Mouse (Mus musculus): ENCODE results near the gene Zmynd15. TPM values are rescaled to one million over a fixed set of nuclear protein-coding genes. Genes with fewer than 3 reads are reported as not detected.
"Not testable (repeated sequence)": the region's sequence is repeated elsewhere in the genome, so short reads cannot be mapped to it uniquely, and the experiment has no call there.

Gene Zmynd15
- 1 to 10 TPM in 1 of 2 experiments, under 1 TPM in 1; 0.92 to 2.0 TPM for total RNA-seq (2021)

- DNase-seq, result no peak
Observed at GRCm38 (mm10) chr11:70458688-70459600, at the start of gene Zmynd15. Zmynd15 (plus strand) TSS chr11:70459433.

GRCm38 (mm10) chr11:70409594-70410296 lies 49.5 kb upstream of the Zmynd15 start, which contains the start of gene Pelp1:
Pelp1 (minus strand) TSS chr11:70410031.
- DNase-seq, result peak; percentile 93

- no peak for DNase-seq
Observed at GRCm38 (mm10) chr11:70410297-70410643, 49.0 kb upstream of the Zmynd15 start.

GRCm38 (mm10) chr11:70412591-70412990 lies 46.6 kb upstream of the Zmynd15 start:
- DNase-seq, result no peak

- DNase-seq, result peak; percentile 84
Observed at GRCm38 (mm10) chr11:70413961-70414360, 45.3 kb upstream of the Zmynd15 start.

- no peak for DNase-seq
Observed at GRCm38 (mm10) chr11:70418199-70418598, 41.0 kb upstream of the Zmynd15 start.

- DNase-seq, result no peak
Observed at GRCm38 (mm10) chr11:70419486-70419885, 39.7 kb upstream of the Zmynd15 start.

- DNase-seq, result not testable (repeated sequence)
Observed at GRCm38 (mm10) chr11:70426598-70426997, 32.6 kb upstream of the Zmynd15 start.

GRCm38 (mm10) chr11:70431574-70431973 lies 27.7 kb upstream of the Zmynd15 start:
- no peak for DNase-seq

GRCm38 (mm10) chr11:70432048-70432894 lies 27.0 kb upstream of the Zmynd15 start, which contains the start of gene Arrb2:
Arrb2 (plus strand) TSS chr11:70432635.
- DNase-seq, result peak; percentile 99

GRCm38 (mm10) chr11:70432895-70433568 lies 26.2 kb upstream of the Zmynd15 start:
- no peak for DNase-seq

- no peak for DNase-seq
Observed at GRCm38 (mm10) chr11:70433569-70433943, 25.7 kb upstream of the Zmynd15 start.

- DNase-seq, result no peak
Observed at GRCm38 (mm10) chr11:70433951-70434350, 25.3 kb upstream of the Zmynd15 start.

- DNase-seq, result no peak
Observed at GRCm38 (mm10) chr11:70435476-70435875, 23.8 kb upstream of the Zmynd15 start.

- no peak for DNase-seq
Observed at GRCm38 (mm10) chr11:70437426-70437825, 21.8 kb upstream of the Zmynd15 start.

- no peak for DNase-seq
Observed at GRCm38 (mm10) chr11:70438728-70439374, 20.4 kb upstream of the Zmynd15 start.

GRCm38 (mm10) chr11:70440637-70441036 lies 18.6 kb upstream of the Zmynd15 start:
- no peak for DNase-seq

GRCm38 (mm10) chr11:70441882-70442281 lies 17.4 kb upstream of the Zmynd15 start:
- DNase-seq, result no peak

- no peak for DNase-seq
Observed at GRCm38 (mm10) chr11:70443964-70444363, 15.3 kb upstream of the Zmynd15 start.

GRCm38 (mm10) chr11:70444667-70445066 lies 14.6 kb upstream of the Zmynd15 start:
- no peak for DNase-seq

GRCm38 (mm10) chr11:70446756-70447155 lies 12.5 kb upstream of the Zmynd15 start:
- no peak for DNase-seq
